Mouse (Mus musculus) forebrain, embryonic 12.5 days (tissue): ENCODE results near the gene Plce1. TPM values are rescaled to one million over a fixed set of nuclear protein-coding genes. Genes with fewer than 3 reads are reported as not detected.
A peak's percentile ranks its signal among the peaks of the same experiment; 100 is the strongest.

Experiments
- ATAC-seq: fragments of 200-750 bp; cut with Nextera tagmentation; 2 replicates; pipeline ENCODE4 v1.8.0; 2017; ENCODE audit warnings: moderate TSS enrichment; ENCODE audit not compliant: low FRiP score
- H3K27ac ChIP-seq: fragments of 300-500 bp; sonication (generic); 2 replicates; pipeline ENCODE4 v1.5.1; 2016; ENCODE audit warnings: mild to moderate bottlenecking
- H3K27me3 ChIP-seq: fragments of 300-500 bp; sonication (generic); 2 replicates; pipeline ENCODE4 v1.6.1; 2016; ENCODE audit warnings: mild to moderate bottlenecking
- H3K36me3 ChIP-seq: fragments of 300-500 bp; sonication (generic); replicated peaks from 2 replicates; pipeline ENCODE4 v1.6.1; 2016; ENCODE audit warnings: mild to moderate bottlenecking
- H3K4me1 ChIP-seq: fragments of 300-500 bp; sonication (generic); 2 replicates; pipeline ENCODE4 v1.6.1; 2016
- H3K4me2 ChIP-seq: fragments of 300-500 bp; sonication (generic); 2 replicates; pipeline ENCODE4 v1.6.1; 2016; ENCODE audit warnings: mild to moderate bottlenecking, moderate library complexity
- H3K4me3 ChIP-seq: fragments of 300-500 bp; sonication (generic); replicated peaks from 2 replicates; pipeline ENCODE4 v1.5.1; 2016; ENCODE audit warnings: mild to moderate bottlenecking
- H3K9ac ChIP-seq: fragments of 300-500 bp; sonication (generic); 2 replicates; pipeline ENCODE4 v1.6.1; 2016; ENCODE audit warnings: mild to moderate bottlenecking
- H3K9me3 ChIP-seq: fragments of 300-500 bp; sonication (generic); 2 replicates; pipeline ENCODE4 v1.6.1; 2016
- WGBS: fragments of 180-500 bp; shearing (Covaris S2); methylation state at CpG from one replicate; pipeline ENCODE4 v1.1.7; 2016; 5-methylcytosine and 5-hydroxymethylcytosine counted together
- polyA plus RNA-seq: library from polyadenylated mRNA; unstranded; fragments of >200 nt; fragmentation: Nextera tagmentation; extraction: Ambion mirVana; gene quantifications from 2 replicates; pipeline ENCODE4 v1.2.1, GENCODE M21; 2016

Gene Plce1
- polyA plus RNA-seq, 1 experiment from 2014 or later = 6.2 TPM

GRCm38 (mm10) chr19:38506131-38506530 lies 25.2 kb downstream of the Plce1 start:
- Histone ChIP-seq H3K4me1 (peaks cover 8% of the 10 kb centered on the region), H3K27ac (no peak overlapping the region), H3K4me3 (no peak overlapping the region), H3K36me3 (no peaks in the 10 kb centered on the region), H3K27me3 (no peaks in the 10 kb centered on the region), H3K9me3 (no peaks in the 10 kb centered on the region), H3K4me2 (no peak overlapping the region), H3K9ac (no peak overlapping the region)
- 92% methylated on average over 7 of the region's 7 CpGs for WGBS
- ATAC-seq = no peak

- H3K9me3 ChIP-seq = no peaks in the 10 kb centered on the region
- no peak overlapping the region for H3K4me2 ChIP-seq
- H3K4me1 ChIP-seq = peaks cover 8% of the 10 kb centered on the region
- H3K36me3 ChIP-seq = no peaks in the 10 kb centered on the region
- peak; percentile 69; the same call in 1 of the 2 replicates for ATAC-seq
- 67% methylated on average over 12 of the region's 12 CpGs for WGBS
- H3K27ac ChIP-seq = peak overlapping the region; percentile 11; the same call in 1 of the 2 replicates
- H3K9ac ChIP-seq = no peak overlapping the region
- H3K4me3 ChIP-seq = no peak overlapping the region
- no peaks in the 10 kb centered on the region for H3K27me3 ChIP-seq
Measured at GRCm38 (mm10) chr19:38507251-38507965, 26.5 kb downstream of the Plce1 start.

GRCm38 (mm10) chr19:38507966-38508625 lies 27.2 kb downstream of the Plce1 start:
- H3K27ac ChIP-seq = 0 out of 2 replicates have a peak overlapping the region, but pooled peaks have one; percentile 11
- H3K36me3 ChIP-seq = no peaks in the 10 kb centered on the region
- H3K4me1 ChIP-seq = peaks cover 8% of the 10 kb centered on the region
- no peak overlapping the region for H3K9ac ChIP-seq
- H3K27me3 ChIP-seq = no peaks in the 10 kb centered on the region
- H3K4me3 ChIP-seq = no peak overlapping the region
- WGBS = 75% methylated on average over 9 of the region's 9 CpGs
- H3K4me2 ChIP-seq = no peak overlapping the region
- H3K9me3 ChIP-seq = no peaks in the 10 kb centered on the region
- ATAC-seq = no peak

GRCm38 (mm10) chr19:38514417-38515184 lies 33.7 kb downstream of the Plce1 start:
- H3K4me1 ChIP-seq = no peaks in the 10 kb centered on the region
- H3K27ac ChIP-seq = no peak overlapping the region
- ATAC-seq = no peak
- H3K27me3 ChIP-seq = no peaks in the 10 kb centered on the region
- H3K9ac ChIP-seq = no peak overlapping the region
- H3K36me3 ChIP-seq = no peaks in the 10 kb centered on the region
- 68% methylated on average over 5 of the region's 5 CpGs for WGBS
- H3K4me3 ChIP-seq = no peak overlapping the region
- no peaks in the 10 kb centered on the region for H3K9me3 ChIP-seq
- H3K4me2 ChIP-seq = no peak overlapping the region

GRCm38 (mm10) chr19:38526855-38527254 lies 45.9 kb downstream of the Plce1 start:
- Histone ChIP-seq H3K4me3 (no peak overlapping the region), H3K9me3 (0 out of 2 replicates have a peak, but pooled peaks cover 6% of the 10 kb centered on the region), H3K4me2 (no peak overlapping the region), H3K9ac (no peak overlapping the region), H3K27ac (no peak overlapping the region), H3K4me1 (peaks cover 12% of the 10 kb centered on the region), H3K27me3 (no peaks in the 10 kb centered on the region), H3K36me3 (peaks cover 12% of the 10 kb centered on the region)
- no peak for ATAC-seq
- WGBS = 23% methylated on average over 3 of the region's 3 CpGs

- H3K4me3 ChIP-seq = no peak overlapping the region
- no peak overlapping the region for H3K27ac ChIP-seq
- no peak overlapping the region for H3K9ac ChIP-seq
- H3K4me2 ChIP-seq = no peak overlapping the region
- no peaks in the 10 kb centered on the region for H3K27me3 ChIP-seq
- peaks cover 12% of the 10 kb centered on the region for H3K4me1 ChIP-seq
- H3K9me3 ChIP-seq = 0 out of 2 replicates have a peak, but pooled peaks cover 6% of the 10 kb centered on the region
- H3K36me3 ChIP-seq = peaks cover 12% of the 10 kb centered on the region
- WGBS = 50% methylated on average over 3 of the region's 3 CpGs
- ATAC-seq = no peak
Measured at GRCm38 (mm10) chr19:38527475-38527874, 46.6 kb downstream of the Plce1 start.

GRCm38 (mm10) chr19:38533230-38533629 lies 52.3 kb downstream of the Plce1 start:
- Histone ChIP-seq H3K27ac (no peak overlapping the region), H3K4me3 (no peak overlapping the region), H3K27me3 (no peaks in the 10 kb centered on the region), H3K9ac (no peak overlapping the region), H3K9me3 (no peaks in the 10 kb centered on the region), H3K4me2 (no peak overlapping the region), H3K4me1 (no peaks in the 10 kb centered on the region; the same call in 1 of the 2 replicates), H3K36me3 (no peaks in the 10 kb centered on the region)
- 92% methylated on average over 5 of the region's 5 CpGs for WGBS
- no peak for ATAC-seq

- H3K4me1 ChIP-seq = no peaks in the 10 kb centered on the region; the same call in 1 of the 2 replicates
- ATAC-seq = no peak
- H3K36me3 ChIP-seq = no peaks in the 10 kb centered on the region
- 55% methylated on average over 3 of the region's 3 CpGs for WGBS
- no peak overlapping the region for H3K4me3 ChIP-seq
- H3K4me2 ChIP-seq = no peak overlapping the region
- H3K9ac ChIP-seq = no peak overlapping the region
- no peak overlapping the region for H3K27ac ChIP-seq
- H3K27me3 ChIP-seq = no peaks in the 10 kb centered on the region
- no peaks in the 10 kb centered on the region for H3K9me3 ChIP-seq
Measured at GRCm38 (mm10) chr19:38539338-38539737, 58.4 kb downstream of the Plce1 start.

GRCm38 (mm10) chr19:38540549-38540948 lies 59.6 kb downstream of the Plce1 start:
- Histone ChIP-seq H3K27me3 (no peaks in the 10 kb centered on the region), H3K9me3 (no peaks in the 10 kb centered on the region), H3K9ac (no peak overlapping the region), H3K4me1 (no peaks in the 10 kb centered on the region; the same call in 1 of the 2 replicates), H3K4me2 (no peak overlapping the region), H3K36me3 (no peaks in the 10 kb centered on the region), H3K27ac (no peak overlapping the region), H3K4me3 (no peak overlapping the region)
- 91% methylated on average over 3 of the region's 3 CpGs for WGBS
- no peak for ATAC-seq

GRCm38 (mm10) chr19:38549487-38550058 lies 68.7 kb downstream of the Plce1 start:
- Histone ChIP-seq H3K9ac (no peak overlapping the region), H3K27ac (no peak overlapping the region), H3K4me2 (no peak overlapping the region), H3K27me3 (no peaks in the 10 kb centered on the region), H3K9me3 (no peaks in the 10 kb centered on the region), H3K4me1 (no peaks in the 10 kb centered on the region), H3K4me3 (no peak overlapping the region), H3K36me3 (no peaks in the 10 kb centered on the region)
- ATAC-seq = no peak
- 90% methylated on average over 8 of the region's 8 CpGs for WGBS

GRCm38 (mm10) chr19:38553551-38553950 lies 72.6 kb downstream of the Plce1 start:
- Histone ChIP-seq H3K27me3 (no peaks in the 10 kb centered on the region), H3K4me2 (no peak overlapping the region), H3K9ac (no peak overlapping the region), H3K4me3 (no peak overlapping the region), H3K9me3 (no peaks in the 10 kb centered on the region), H3K4me1 (no peaks in the 10 kb centered on the region), H3K36me3 (no peaks in the 10 kb centered on the region), H3K27ac (no peak overlapping the region)
- 85% methylated on average over 2 of the region's 2 CpGs for WGBS
- no peak for ATAC-seq

- Histone ChIP-seq H3K4me3 (no peak overlapping the region), H3K9me3 (no peaks in the 10 kb centered on the region), H3K27me3 (no peaks in the 10 kb centered on the region), H3K27ac (no peak overlapping the region), H3K9ac (no peak overlapping the region), H3K36me3 (no peaks in the 10 kb centered on the region), H3K4me2 (no peak overlapping the region), H3K4me1 (no peaks in the 10 kb centered on the region)
- no peak for ATAC-seq
- 93% methylated on average over 3 of the region's 3 CpGs for WGBS
Measured at GRCm38 (mm10) chr19:38555399-38555798, 74.5 kb downstream of the Plce1 start.
